Mouse (Mus musculus): Measurements from ENCODE around the gene Deaf1. TPM values are rescaled to one million over a fixed set of nuclear protein-coding genes. Genes with fewer than 3 reads are reported as not detected.

Deaf1 gene
- polyA plus RNA-seq, 1 experiment from 2014 or later = 16.3 TPM

DNA sequence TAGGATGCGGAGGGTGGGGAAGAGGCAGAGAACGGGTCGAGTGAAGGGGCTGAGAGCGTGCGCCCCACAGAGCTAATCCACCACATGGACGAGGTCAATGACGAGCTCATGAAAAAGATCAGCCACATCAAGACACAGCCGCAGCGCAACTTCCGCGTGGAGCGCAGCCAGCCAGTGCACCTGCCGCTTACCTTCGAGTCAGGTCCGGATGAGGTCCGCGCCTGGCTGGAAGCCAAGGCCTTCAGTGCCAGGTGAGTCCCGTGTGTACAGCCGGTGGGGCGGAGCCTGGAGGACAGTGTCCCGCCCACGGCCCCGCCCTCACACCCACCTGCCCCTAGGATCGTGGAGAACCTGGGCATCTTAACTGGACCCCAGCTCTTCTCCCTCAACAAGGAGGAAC, 34.0 kb upstream of the Deaf1 start:
- no peak overlapping the region for H3K27ac ChIP-seq
- H3K9ac ChIP-seq = no peak overlapping the region
- peaks cover 40% of the 10 kb centered on the region for H3K4me1 ChIP-seq (replicated peaks)
- no peaks in the 10 kb centered on the region for H3K36me3 ChIP-seq
- 0 out of 2 replicates have a peak overlapping the region, but pooled peaks have one; percentile 3 for H3K4me2 ChIP-seq
- no peaks in the 10 kb centered on the region for H3K9me3 ChIP-seq (replicated peaks)
- ATAC-seq (ENCODE audit: low read depth) = no peak
- no peak for DNase-seq
- no peak overlapping the region for H3K4me3 ChIP-seq (replicated peaks)
- peaks cover 42% of the 10 kb centered on the region for H3K27me3 ChIP-seq
- 20% methylated on average over 24 of the region's 24 CpGs for WGBS (ENCODE audit: insufficient replicate concordance)

DNA sequence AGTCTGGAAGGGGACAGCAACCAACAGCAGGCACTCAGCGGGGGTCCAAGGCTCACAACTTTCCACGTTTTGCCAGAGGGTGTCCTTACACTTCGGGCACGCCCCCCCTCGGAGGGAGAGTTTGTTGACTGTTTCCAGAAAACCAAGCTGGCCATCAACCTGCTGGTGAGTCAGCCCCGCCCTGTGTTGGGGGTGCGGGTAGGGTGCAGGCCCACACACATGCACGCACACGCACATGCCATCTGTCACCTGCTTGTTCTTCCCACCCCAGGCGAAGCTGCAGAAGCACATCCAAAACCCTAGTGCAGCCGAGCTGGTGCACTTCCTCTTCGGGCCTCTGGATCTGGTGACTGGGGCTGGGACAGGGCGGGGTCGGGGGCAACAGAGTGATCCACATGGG, 29.5 kb upstream of the Deaf1 start:
- H3K27ac ChIP-seq = no peak overlapping the region
- WGBS (ENCODE audit: insufficient replicate concordance) = 56% methylated on average over 14 of the region's 14 CpGs
- H3K4me2 ChIP-seq = no peak overlapping the region
- H3K4me1 ChIP-seq (replicated peaks) = peaks cover 8% of the 10 kb centered on the region
- no peak overlapping the region for H3K9ac ChIP-seq
- no peak for ATAC-seq (ENCODE audit: low read depth)
- H3K27me3 ChIP-seq = peaks cover 47% of the 10 kb centered on the region
- no peak overlapping the region for H3K4me3 ChIP-seq (replicated peaks)
- DNase-seq = no peak
- no peaks in the 10 kb centered on the region for H3K9me3 ChIP-seq (replicated peaks)
- H3K36me3 ChIP-seq = no peaks in the 10 kb centered on the region

DNA sequence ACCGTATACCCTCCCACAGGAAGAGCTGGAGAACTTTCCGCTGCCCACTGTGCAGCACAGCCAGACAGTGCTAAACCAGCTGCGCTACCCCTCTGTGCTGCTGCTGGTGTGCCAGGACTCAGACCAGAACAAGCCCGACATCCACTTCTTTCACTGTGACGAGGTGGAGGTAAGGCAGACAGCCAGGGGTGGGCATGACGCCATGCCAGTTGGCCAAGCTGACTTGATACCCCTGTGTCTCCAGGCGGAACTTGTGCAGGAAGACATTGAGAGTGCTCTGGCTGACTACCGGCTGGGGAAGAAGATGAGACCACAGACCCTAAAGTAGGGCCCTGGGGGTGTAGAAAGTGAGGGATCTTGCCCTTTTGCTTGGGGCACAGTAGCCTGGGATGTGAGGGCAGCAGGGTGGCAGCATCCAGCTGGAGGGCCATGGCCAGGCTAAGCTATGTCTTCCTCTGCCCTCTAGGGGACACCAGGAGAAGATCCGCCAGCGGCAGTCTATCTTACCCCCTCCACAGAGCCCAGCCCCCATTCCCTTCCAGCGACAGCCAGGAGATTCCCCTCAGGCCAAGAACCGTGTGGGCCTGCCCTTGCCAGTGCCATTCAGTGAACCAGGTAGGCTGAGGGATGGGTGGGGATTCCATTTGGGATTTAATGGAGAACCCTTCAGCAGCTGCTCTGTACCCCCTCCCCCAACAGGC, 28.3 kb upstream of the Deaf1 start:
- Histone ChIP-seq H3K4me3 (replicated peaks) (no peak overlapping the region), H3K27me3 (peaks cover 35% of the 10 kb centered on the region), H3K4me1 (replicated peaks) (0 out of 2 replicates have a peak, but pooled peaks cover 2% of the 10 kb centered on the region), H3K4me2 (no peak overlapping the region), H3K36me3 (no peaks in the 10 kb centered on the region), H3K27ac (no peak overlapping the region), H3K9ac (no peak overlapping the region), H3K9me3 (replicated peaks) (no peaks in the 10 kb centered on the region)
- DNase-seq = no peak
- ATAC-seq (ENCODE audit: low read depth) = peak; percentile 37; the same call in 1 of the 2 replicates
- WGBS (ENCODE audit: insufficient replicate concordance) = 53% methylated on average over 12 of the region's 12 CpGs

DNA sequence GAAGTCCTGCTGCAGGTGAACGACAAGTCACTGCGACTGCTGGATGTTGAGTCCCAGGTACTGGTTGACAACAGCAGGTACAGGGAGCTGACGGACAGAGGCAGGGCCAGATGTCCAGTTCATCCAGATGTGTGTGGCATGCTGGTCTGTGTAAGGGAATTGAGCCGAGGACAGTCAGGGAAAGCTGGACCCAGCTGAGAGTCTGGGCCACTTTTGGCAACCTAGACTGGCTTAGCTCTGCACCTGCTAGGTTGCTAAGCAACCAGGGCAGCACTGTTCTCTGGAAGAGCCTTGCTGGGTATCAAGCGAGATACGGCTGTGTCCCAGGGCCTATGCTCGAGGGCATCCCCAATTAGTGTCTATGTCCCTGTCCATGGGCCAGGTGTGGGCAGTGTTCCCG, 27.6 kb upstream of the Deaf1 start:
- Histone ChIP-seq H3K27me3 (peaks cover 27% of the 10 kb centered on the region), H3K4me2 (no peak overlapping the region), H3K4me1 (replicated peaks) (0 out of 2 replicates have a peak, but pooled peaks cover 2% of the 10 kb centered on the region), H3K4me3 (replicated peaks) (no peak overlapping the region), H3K9me3 (replicated peaks) (no peaks in the 10 kb centered on the region), H3K36me3 (no peaks in the 10 kb centered on the region), H3K9ac (no peak overlapping the region), H3K27ac (no peak overlapping the region)
- no peak for ATAC-seq (ENCODE audit: low read depth)
- no peak for DNase-seq
- 70% methylated on average over 8 of the region's 8 CpGs for WGBS (ENCODE audit: insufficient replicate concordance)

- no peak for ATAC-seq (ENCODE audit: low read depth)
- Histone ChIP-seq H3K27me3 (peaks cover 8% of the 10 kb centered on the region; the same call in 1 of the 2 replicates), H3K4me3 (replicated peaks) (no peak overlapping the region), H3K36me3 (no peaks in the 10 kb centered on the region), H3K9ac (no peak overlapping the region), H3K27ac (no peak overlapping the region), H3K4me2 (no peak overlapping the region), H3K9me3 (replicated peaks) (no peaks in the 10 kb centered on the region), H3K4me1 (replicated peaks) (no peaks in the 10 kb centered on the region)
- DNase-seq = no peak
- WGBS (ENCODE audit: insufficient replicate concordance) = 60% methylated on average over 6 of the region's 6 CpGs
Measured at GRCm38 (mm10) chr7:141351061-141351460, 23.6 kb upstream of the Deaf1 start.

DNA sequence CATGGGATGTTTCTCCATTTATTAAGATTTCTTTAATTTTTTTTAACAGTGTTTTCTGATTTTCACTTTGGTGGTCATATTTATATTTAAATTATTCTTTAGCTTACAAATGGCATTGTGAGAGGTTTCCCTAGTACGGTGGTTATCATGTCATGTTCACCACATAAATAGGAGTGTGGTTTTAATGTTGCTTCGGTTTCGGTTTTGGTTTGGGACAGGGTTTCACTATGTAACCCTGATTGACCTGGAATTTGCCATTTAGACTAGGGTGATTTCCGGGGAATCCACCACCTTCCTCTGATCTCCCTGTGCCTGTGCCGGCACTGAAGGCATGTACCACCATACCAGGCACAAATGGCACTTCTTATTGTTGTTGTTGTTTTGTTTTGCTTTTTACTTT, 17.3 kb upstream of the Deaf1 start:
- H3K4me1 ChIP-seq (replicated peaks) = peaks cover 10% of the 10 kb centered on the region
- no peak overlapping the region for H3K4me3 ChIP-seq (replicated peaks)
- no peak overlapping the region for H3K9ac ChIP-seq
- H3K27ac ChIP-seq = no peak overlapping the region
- H3K9me3 ChIP-seq (replicated peaks) = no peaks in the 10 kb centered on the region
- no peaks in the 10 kb centered on the region for H3K36me3 ChIP-seq
- no peak for DNase-seq
- no peak overlapping the region for H3K4me2 ChIP-seq
- 74% methylated on average over 5 of the region's 5 CpGs for WGBS (ENCODE audit: insufficient replicate concordance)
- ATAC-seq (ENCODE audit: low read depth) = no peak
- no peaks in the 10 kb centered on the region for H3K27me3 ChIP-seq

GRCm38 (mm10) chr7:141343696-141344095, 16.2 kb upstream of the Deaf1 start:
- Histone ChIP-seq H3K27me3 (peaks cover 8% of the 10 kb centered on the region; the same call in 1 of the 2 replicates), H3K4me3 (replicated peaks) (no peak overlapping the region), H3K4me1 (replicated peaks) (peaks cover 21% of the 10 kb centered on the region), H3K4me2 (no peak overlapping the region), H3K9me3 (replicated peaks) (no peaks in the 10 kb centered on the region), H3K27ac (no peak overlapping the region), H3K36me3 (no peaks in the 10 kb centered on the region), H3K9ac (no peak overlapping the region)
- WGBS (ENCODE audit: insufficient replicate concordance) = 56% methylated on average over 7 of the region's 7 CpGs
- no peak for ATAC-seq (ENCODE audit: low read depth)
- no peak for DNase-seq

DNA sequence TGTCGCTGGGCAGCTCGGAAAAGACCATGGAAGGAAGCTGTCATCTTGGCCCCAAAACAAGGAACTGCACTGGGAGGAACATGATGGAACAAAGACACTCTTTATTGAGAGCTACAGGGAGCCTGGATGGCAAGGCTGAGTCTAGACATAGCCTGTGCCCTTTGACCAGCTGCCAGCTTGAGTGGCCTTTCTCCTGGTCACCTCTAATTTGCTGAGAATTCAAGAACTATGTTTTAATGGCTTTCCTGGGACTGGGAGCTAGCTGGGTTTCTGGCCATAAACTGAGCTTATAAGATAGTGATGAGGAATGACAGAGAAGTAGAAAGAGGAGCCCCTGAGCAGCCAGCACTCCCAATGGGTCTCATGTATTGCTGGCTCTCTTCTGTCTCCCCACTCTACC, 15.7 kb upstream of the Deaf1 start:
- no peak overlapping the region for H3K27ac ChIP-seq
- ATAC-seq (ENCODE audit: low read depth) (no peak), DNase-seq (no peak)
- H3K9me3 ChIP-seq (replicated peaks) = no peaks in the 10 kb centered on the region
- H3K9ac ChIP-seq = no peak overlapping the region
- peaks cover 12% of the 10 kb centered on the region for H3K27me3 ChIP-seq
- H3K4me1 ChIP-seq (replicated peaks) = peaks cover 25% of the 10 kb centered on the region
- H3K4me2 ChIP-seq = no peak overlapping the region
- 65% methylated on average over 2 of the region's 2 CpGs for WGBS (ENCODE audit: insufficient replicate concordance)
- H3K4me3 ChIP-seq (replicated peaks) = no peak overlapping the region
- no peaks in the 10 kb centered on the region for H3K36me3 ChIP-seq

DNA sequence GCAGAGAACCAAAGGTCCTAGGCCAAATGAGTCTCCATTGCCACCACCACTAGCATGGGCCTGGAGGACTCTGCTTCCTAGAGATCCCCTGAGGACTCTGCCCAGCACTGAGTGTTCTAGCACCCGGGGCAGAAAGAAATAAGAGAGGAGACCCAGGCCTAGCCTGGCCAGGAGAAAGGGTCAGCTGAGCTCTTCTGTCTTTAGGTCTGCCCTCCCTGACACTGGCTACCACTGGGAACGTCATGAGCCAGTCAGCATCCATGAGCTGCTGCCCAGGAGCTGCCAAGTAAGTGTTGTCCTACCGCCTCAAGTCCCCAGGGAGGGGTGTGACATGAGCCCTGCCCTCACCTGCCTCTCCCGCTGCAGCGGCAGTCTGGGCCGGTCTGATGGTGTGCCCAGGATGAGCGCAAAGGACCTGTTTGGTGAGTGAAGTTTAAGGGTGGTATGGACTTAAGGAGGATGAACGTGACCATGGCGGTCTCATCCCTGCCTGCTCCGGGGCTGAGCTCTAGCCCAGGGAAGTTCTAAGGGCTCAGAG, 14.3 kb upstream of the Deaf1 start:
- no peak overlapping the region for H3K27ac ChIP-seq
- no peaks in the 10 kb centered on the region for H3K9me3 ChIP-seq (replicated peaks)
- H3K4me3 ChIP-seq (replicated peaks) = no peak overlapping the region
- DNase-seq (no peak), ATAC-seq (ENCODE audit: low read depth) (no peak)
- no peaks in the 10 kb centered on the region for H3K36me3 ChIP-seq
- H3K4me1 ChIP-seq (replicated peaks) = peaks cover 36% of the 10 kb centered on the region
- H3K9ac ChIP-seq = no peak overlapping the region
- no peak overlapping the region for H3K4me2 ChIP-seq
- peaks cover 16% of the 10 kb centered on the region for H3K27me3 ChIP-seq
- WGBS (ENCODE audit: insufficient replicate concordance) = 73% methylated on average over 10 of the region's 10 CpGs

DNA sequence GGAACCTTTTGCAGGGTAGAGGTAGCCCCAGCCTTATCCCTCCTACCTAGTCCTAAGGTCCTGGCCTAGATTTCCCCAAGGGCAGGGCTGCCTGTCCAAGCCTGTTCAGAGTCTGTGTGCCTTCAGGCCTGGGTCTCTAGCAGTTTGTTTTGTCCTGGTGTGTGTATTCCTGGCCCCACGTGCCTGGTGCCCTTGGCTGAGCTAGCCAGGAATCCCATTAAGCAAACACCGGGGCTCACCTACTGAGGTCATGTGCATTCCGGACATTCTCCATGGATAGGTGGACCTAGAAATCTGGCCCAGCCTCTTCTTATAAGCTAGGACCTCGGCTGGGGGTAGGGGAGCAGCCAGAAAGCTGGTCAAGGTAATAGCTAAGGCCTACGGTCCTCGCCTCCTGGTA, 13.0 kb upstream of the Deaf1 start:
- H3K4me3 ChIP-seq (replicated peaks) = no peak overlapping the region
- DNase-seq = no peak
- 69% methylated on average over 6 of the region's 6 CpGs for WGBS (ENCODE audit: insufficient replicate concordance)
- H3K4me2 ChIP-seq = 0 out of 2 replicates have a peak overlapping the region, but pooled peaks have one; percentile 69
- ATAC-seq (ENCODE audit: low read depth) = peak; percentile 48
- peak overlapping the region; percentile 26; the same call in 1 of the 2 replicates for H3K9ac ChIP-seq
- H3K27ac ChIP-seq = peak overlapping the region; percentile 79
- no peaks in the 10 kb centered on the region for H3K9me3 ChIP-seq (replicated peaks)
- H3K36me3 ChIP-seq = no peaks in the 10 kb centered on the region
- peaks cover 36% of the 10 kb centered on the region for H3K4me1 ChIP-seq (replicated peaks)
- H3K27me3 ChIP-seq = peaks cover 16% of the 10 kb centered on the region

DNA sequence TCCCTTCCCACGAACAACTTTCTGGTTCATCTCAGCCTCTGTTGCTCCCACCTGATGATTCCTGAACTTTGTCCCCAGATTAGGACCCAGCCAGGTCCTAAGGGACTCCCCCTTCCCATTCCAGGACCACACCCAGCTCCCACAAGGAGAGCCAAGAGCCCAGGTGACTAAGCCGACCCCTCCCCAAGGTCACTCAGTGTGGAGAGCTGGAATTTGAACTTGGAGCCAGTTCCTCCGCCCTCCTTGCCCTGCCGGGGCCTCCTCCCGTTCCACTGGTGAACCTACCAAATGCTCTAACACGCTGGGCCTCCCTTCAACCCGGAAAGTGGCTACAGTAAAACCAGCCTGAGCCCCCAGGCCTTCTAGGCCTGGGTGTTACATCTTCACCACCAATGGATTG, 12.5 kb upstream of the Deaf1 start:
- H3K36me3 ChIP-seq = no peaks in the 10 kb centered on the region
- ATAC-seq (ENCODE audit: low read depth) (0 out of 2 replicates have a peak, but pooled peaks have one; percentile 5), DNase-seq (no peak)
- H3K4me3 ChIP-seq (replicated peaks) = 0 out of 2 replicates have a peak overlapping the region, but pooled peaks have one; percentile 40
- H3K4me1 ChIP-seq (replicated peaks) = peaks cover 36% of the 10 kb centered on the region
- no peaks in the 10 kb centered on the region for H3K9me3 ChIP-seq (replicated peaks)
- peak overlapping the region; percentile 79 for H3K27ac ChIP-seq
- peak overlapping the region; percentile 69 for H3K4me2 ChIP-seq
- 61% methylated on average over 7 of the region's 7 CpGs for WGBS (ENCODE audit: insufficient replicate concordance)
- peaks cover 16% of the 10 kb centered on the region for H3K27me3 ChIP-seq
- H3K9ac ChIP-seq = peak overlapping the region; percentile 26; the same call in 1 of the 2 replicates

All from liver, embryonic 13.5 days (tissue).